Mouse (Mus musculus): ENCODE data around the gene Hoxb1. TPM values are rescaled to one million over a fixed set of nuclear protein-coding genes. Genes with fewer than 3 reads are reported as not detected.

Hoxb1 gene
- polyA plus RNA-seq, 1 experiment from 2014 or later, result 0.78 TPM

GRCm38 (mm10) chr11:96324965-96325364, 40.6 kb upstream of the Hoxb1 start:
- H3K36me3 ChIP-seq, result no peaks in the 10 kb centered on the region
- H3K27me3 ChIP-seq (ENCODE audit: low read depth, poor library complexity, severe bottlenecking), result peaks cover 99% of the 10 kb centered on the region
- H3K27ac ChIP-seq, result peak overlapping the region; percentile 85
- H3K4me3 ChIP-seq, result peak overlapping the region; percentile 40
- no peak for DNase-seq (ENCODE audit: low spot score)
- 12% methylated on average over 8 of the region's 8 CpGs for WGBS
- H3K9me3 ChIP-seq (replicated peaks), result no peaks in the 10 kb centered on the region
- H3K4me1 ChIP-seq, result peaks cover 98% of the 10 kb centered on the region

DNA sequence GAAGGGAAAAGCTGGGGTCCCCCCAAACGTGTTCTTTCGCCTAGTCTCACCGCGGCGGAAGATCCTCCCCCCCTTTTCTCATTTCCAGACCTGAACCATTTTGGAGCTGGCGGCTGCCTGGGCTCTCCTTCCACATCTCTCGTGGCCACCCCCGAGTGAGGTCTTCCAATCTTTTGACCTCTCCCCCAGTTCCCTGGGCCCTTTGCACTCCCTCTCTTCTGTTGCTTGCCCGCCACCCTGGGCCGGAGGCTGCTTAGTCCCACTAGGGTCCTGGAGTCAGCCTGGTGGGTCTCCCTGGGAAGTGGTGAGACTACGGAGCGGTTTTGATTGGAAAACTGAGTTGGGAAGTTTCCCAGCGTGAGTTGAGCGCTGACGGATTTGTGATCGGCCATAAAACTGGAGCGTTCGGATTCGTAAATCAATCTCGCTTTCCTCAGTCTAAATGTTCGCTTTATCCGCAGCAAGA, 39.8 kb upstream of the Hoxb1 start:
- H3K27ac ChIP-seq, result peak overlapping the region; percentile 85

GRCm38 (mm10) chr11:96326705-96327104, 38.8 kb upstream of the Hoxb1 start:
- Histone ChIP-seq H3K27ac (peak overlapping the region; percentile 85), H3K9me3 (replicated peaks) (no peaks in the 10 kb centered on the region), H3K36me3 (no peaks in the 10 kb centered on the region), H3K27me3 (ENCODE audit: low read depth, poor library complexity, severe bottlenecking) (peaks cover 100% of the 10 kb centered on the region), H3K4me3 (peak overlapping the region; percentile 40), H3K4me1 (peaks cover 98% of the 10 kb centered on the region)
- WGBS, result 5% methylated on average over 12 of the region's 12 CpGs
- DNase-seq (ENCODE audit: low spot score), result peak; percentile 55

More for the DNA sequence above, 39.8 kb upstream of the Hoxb1 start:
- Histone ChIP-seq H3K9me3 (replicated peaks) (no peaks in the 10 kb centered on the region), H3K27me3 (ENCODE audit: low read depth, poor library complexity, severe bottlenecking) (peaks cover 99% of the 10 kb centered on the region), H3K4me3 (peak overlapping the region; percentile 40), H3K36me3 (no peaks in the 10 kb centered on the region), H3K4me1 (peaks cover 98% of the 10 kb centered on the region)
- 4% methylated on average over 22 of the region's 22 CpGs for WGBS
- DNase-seq (ENCODE audit: low spot score), result peak; percentile 79

GRCm38 (mm10) chr11:96327122-96327521, 38.4 kb upstream of the Hoxb1 start:
- Histone ChIP-seq H3K4me3 (peak overlapping the region; percentile 40), H3K36me3 (no peaks in the 10 kb centered on the region), H3K9me3 (replicated peaks) (no peaks in the 10 kb centered on the region), H3K27ac (peak overlapping the region; percentile 85), H3K4me1 (peaks cover 98% of the 10 kb centered on the region), H3K27me3 (ENCODE audit: low read depth, poor library complexity, severe bottlenecking) (peaks cover 100% of the 10 kb centered on the region)
- 10% methylated on average over 7 of the region's 7 CpGs for WGBS
- DNase-seq (ENCODE audit: low spot score), result no peak

- H3K9me3 ChIP-seq (replicated peaks), result no peaks in the 10 kb centered on the region
- H3K27me3 ChIP-seq (ENCODE audit: low read depth, poor library complexity, severe bottlenecking), result peaks cover 100% of the 10 kb centered on the region
- H3K4me1 ChIP-seq, result peaks cover 98% of the 10 kb centered on the region
- no peaks in the 10 kb centered on the region for H3K36me3 ChIP-seq
- H3K27ac ChIP-seq, result peak overlapping the region; percentile 85; the same call in 1 of the 2 replicates
- WGBS, result 12% methylated on average over 5 of the region's 5 CpGs
- DNase-seq (ENCODE audit: low spot score), result peak; percentile 45
- peak overlapping the region; percentile 19; the same call in 1 of the 2 replicates for H3K4me3 ChIP-seq
These were observed 37.8 kb upstream of the Hoxb1 start for GRCm38 (mm10) chr11:96327750-96328149.

GRCm38 (mm10) chr11:96328605-96329004, 36.9 kb upstream of the Hoxb1 start:
- WGBS, result 12% methylated on average over 8 of the region's 8 CpGs
- peak; percentile 52 for DNase-seq (ENCODE audit: low spot score)
- peaks cover 100% of the 10 kb centered on the region for H3K27me3 ChIP-seq (ENCODE audit: low read depth, poor library complexity, severe bottlenecking)
- no peaks in the 10 kb centered on the region for H3K9me3 ChIP-seq (replicated peaks)
- H3K4me3 ChIP-seq, result peak overlapping the region; percentile 19; the same call in 1 of the 2 replicates
- no peaks in the 10 kb centered on the region for H3K36me3 ChIP-seq
- 0 out of 2 replicates have a peak overlapping the region, but pooled peaks have one; percentile 19 for H3K27ac ChIP-seq
- H3K4me1 ChIP-seq, result peaks cover 98% of the 10 kb centered on the region

- Histone ChIP-seq H3K27ac (peak overlapping the region; percentile 95), H3K4me1 (peaks cover 98% of the 10 kb centered on the region), H3K27me3 (ENCODE audit: low read depth, poor library complexity, severe bottlenecking) (peaks cover 100% of the 10 kb centered on the region), H3K9me3 (replicated peaks) (no peaks in the 10 kb centered on the region), H3K4me3 (peak overlapping the region; percentile 65), H3K36me3 (no peaks in the 10 kb centered on the region)
- WGBS, result under 1% methylated on average over 8 of the region's 8 CpGs
- peak; percentile 55 for DNase-seq (ENCODE audit: low spot score)
These were observed 33.4 kb upstream of the Hoxb1 start for GRCm38 (mm10) chr11:96332105-96332504.

- Histone ChIP-seq H3K27ac (peak overlapping the region; percentile 95), H3K36me3 (no peaks in the 10 kb centered on the region), H3K4me3 (peak overlapping the region; percentile 65), H3K9me3 (replicated peaks) (no peaks in the 10 kb centered on the region), H3K4me1 (peaks cover 98% of the 10 kb centered on the region), H3K27me3 (ENCODE audit: low read depth, poor library complexity, severe bottlenecking) (peaks cover 100% of the 10 kb centered on the region)
- WGBS, result 1% methylated on average over 35 of the region's 35 CpGs
- DNase-seq (ENCODE audit: low spot score), result peak; percentile 85
These were observed 32.9 kb upstream of the Hoxb1 start for GRCm38 (mm10) chr11:96332618-96333032.

DNA sequence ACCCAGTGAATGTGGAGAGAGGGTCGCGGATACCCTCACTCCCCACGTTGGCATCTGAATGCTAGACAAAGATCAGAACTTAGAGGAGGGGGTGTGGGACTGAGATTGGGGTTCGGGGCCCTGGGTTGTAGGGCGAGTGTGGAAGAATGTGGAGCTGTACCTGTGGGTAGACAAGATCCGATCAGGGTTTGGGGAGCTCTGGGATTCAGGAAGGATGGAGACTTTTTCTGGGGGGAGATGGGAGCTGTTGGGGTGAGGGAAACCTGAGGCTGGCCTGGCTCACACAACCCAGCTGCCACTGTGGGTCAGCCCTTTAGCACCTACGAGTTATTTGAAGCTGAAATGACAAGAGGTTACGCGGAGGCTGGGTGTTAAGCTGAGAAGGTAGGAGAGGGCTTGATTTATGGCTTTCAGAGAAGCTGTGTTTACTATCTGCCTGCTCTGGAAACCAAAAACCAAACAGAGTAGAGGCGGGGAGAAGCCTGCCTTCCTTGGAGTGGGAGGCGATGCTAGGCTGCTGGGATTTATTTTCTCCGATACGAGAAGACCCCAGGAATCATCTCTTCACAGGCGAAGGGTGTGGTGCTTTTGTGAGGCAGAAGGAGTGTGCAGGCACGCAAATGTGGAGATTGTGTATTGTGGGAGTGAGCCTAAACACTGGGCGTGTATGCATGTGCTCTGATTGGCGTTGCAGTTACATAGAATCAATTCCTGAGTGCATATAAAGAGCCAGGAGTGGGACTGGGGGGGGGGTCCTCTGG, 32.1 kb upstream of the Hoxb1 start:
- Histone ChIP-seq H3K4me3 (peak overlapping the region; percentile 65), H3K36me3 (no peaks in the 10 kb centered on the region), H3K9me3 (replicated peaks) (no peaks in the 10 kb centered on the region), H3K4me1 (peaks cover 98% of the 10 kb centered on the region), H3K27me3 (ENCODE audit: low read depth, poor library complexity, severe bottlenecking) (peaks cover 100% of the 10 kb centered on the region), H3K27ac (peak overlapping the region; percentile 95)
- 3% methylated on average over 17 of the region's 17 CpGs for WGBS
- no peak for DNase-seq (ENCODE audit: low spot score)

GRCm38 (mm10) chr11:96334002-96334364, 31.6 kb upstream of the Hoxb1 start:
- whole genome bisulfite sequencing, result 12% methylated on average over 2 of the region's 2 CpGs
- peak overlapping the region; percentile 95 for H3K27ac ChIP-seq

GRCm38 (mm10) chr11:96334998-96335397, 30.6 kb upstream of the Hoxb1 start:
- 42% methylated on average over 3 of the region's 3 CpGs for WGBS
- no peaks in the 10 kb centered on the region for H3K9me3 ChIP-seq (replicated peaks)
- peaks cover 100% of the 10 kb centered on the region for H3K27me3 ChIP-seq (ENCODE audit: low read depth, poor library complexity, severe bottlenecking)
- DNase-seq (ENCODE audit: low spot score), result no peak
- peak overlapping the region; percentile 65 for H3K4me3 ChIP-seq
- peak overlapping the region; percentile 42; the same call in 1 of the 2 replicates for H3K27ac ChIP-seq
- H3K36me3 ChIP-seq, result no peaks in the 10 kb centered on the region
- peaks cover 97% of the 10 kb centered on the region for H3K4me1 ChIP-seq

More at GRCm38 (mm10) chr11:96334002-96334364, 31.6 kb upstream of the Hoxb1 start:
- Histone ChIP-seq H3K27me3 (ENCODE audit: low read depth, poor library complexity, severe bottlenecking) (peaks cover 100% of the 10 kb centered on the region), H3K4me3 (peak overlapping the region; percentile 65), H3K4me1 (peaks cover 97% of the 10 kb centered on the region), H3K9me3 (replicated peaks) (no peaks in the 10 kb centered on the region), H3K36me3 (no peaks in the 10 kb centered on the region)
- no peak for DNase-seq (ENCODE audit: low spot score)

DNA sequence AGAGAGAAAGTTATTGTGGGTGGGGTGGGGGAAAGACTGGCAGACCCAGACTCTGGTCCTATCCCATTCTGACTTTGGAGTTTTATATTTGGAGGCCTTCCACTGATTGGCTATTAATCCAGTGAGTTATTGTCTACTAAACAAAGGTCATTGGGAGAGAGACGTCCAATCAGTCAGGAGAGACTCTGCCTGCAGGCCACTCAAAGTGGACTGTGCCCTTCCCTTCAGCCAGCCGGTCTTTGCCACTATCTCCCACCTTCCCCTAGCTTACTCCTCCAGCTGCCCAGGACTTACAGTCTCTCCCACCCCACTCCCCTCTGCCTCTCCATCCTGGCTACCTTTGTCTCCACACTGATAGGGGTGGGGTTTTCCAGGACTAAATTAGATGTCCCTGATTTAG, 29.0 kb upstream of the Hoxb1 start:
- H3K9me3 ChIP-seq (replicated peaks), result no peaks in the 10 kb centered on the region
- 0 out of 2 replicates have a peak overlapping the region, but pooled peaks have one; percentile 53 for H3K27ac ChIP-seq
- peak overlapping the region; percentile 1; the same call in 1 of the 2 replicates for H3K4me3 ChIP-seq
- no peak for DNase-seq (ENCODE audit: low spot score)
- peaks cover 100% of the 10 kb centered on the region for H3K27me3 ChIP-seq (ENCODE audit: low read depth, poor library complexity, severe bottlenecking)
- WGBS, result 2% methylated on average over 2 of the region's 2 CpGs
- H3K36me3 ChIP-seq, result no peaks in the 10 kb centered on the region
- H3K4me1 ChIP-seq, result peaks cover 99% of the 10 kb centered on the region

- Histone ChIP-seq H3K36me3 (no peaks in the 10 kb centered on the region), H3K27me3 (ENCODE audit: low read depth, poor library complexity, severe bottlenecking) (peaks cover 100% of the 10 kb centered on the region), H3K4me3 (peak overlapping the region; percentile 1; the same call in 1 of the 2 replicates), H3K4me1 (peaks cover 99% of the 10 kb centered on the region), H3K27ac (no peak overlapping the region), H3K9me3 (replicated peaks) (no peaks in the 10 kb centered on the region)
- DNase-seq (ENCODE audit: low spot score), result no peak
- WGBS, result 14% methylated on average over 6 of the region's 6 CpGs
These were observed 28.5 kb upstream of the Hoxb1 start for GRCm38 (mm10) chr11:96337026-96337425.

Data from limb, embryonic 10.5 days (tissue).